ENCODE assay signal across 9 mouse cellular contexts in the genomic region with DNA sequence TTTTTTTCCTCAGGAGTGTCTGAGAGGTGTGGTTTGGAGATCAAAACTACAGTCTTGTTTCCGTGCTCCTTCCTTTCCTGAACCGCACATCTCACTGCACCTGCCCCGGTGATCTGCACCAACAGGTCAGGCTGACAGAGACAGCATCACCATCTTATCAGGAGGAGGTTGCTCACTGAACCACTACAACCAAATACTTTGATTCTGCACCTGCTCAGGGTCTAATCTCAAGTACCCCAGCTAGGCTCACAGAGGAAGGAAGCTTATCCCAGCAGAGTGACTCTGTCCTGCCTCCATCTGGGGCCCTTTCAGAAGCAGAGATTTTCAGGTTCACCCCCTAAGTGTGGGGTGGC. TPM values are rescaled to one million over a fixed set of nuclear protein-coding genes. Genes with fewer than 3 reads are reported as not detected.
DNase-seq lines count a peak whose midpoint lies in the region; ATAC-seq lines count a peak whose summit lies in the region.
"Had no signal": no experiment of that assay in that cellular context is flagged by ENCODE, and none has a peak within 500 bp of the region (broad histone marks: within the 10 kb centered on the region; RNA-seq: fewer than 3 reads in every experiment).

No protein-coding gene starts in this region.

- no peaks in the 10 kb centered on the region for H3K36me3 ChIP-seq in kidney, embryonic 15.5 days
- no peaks in the 10 kb centered on the region for H3K36me3 ChIP-seq in embryonic facial prominence, embryonic 12.5 days
- H3K36me3 ChIP-seq in limb, embryonic 10.5 days = no peaks in the 10 kb centered on the region
- H3K36me3 ChIP-seq in neural tube, embryonic 14.5 days (ENCODE audit: control insufficient read depth, insufficient read depth, low read length) = no peaks in the 10 kb centered on the region
- H3K36me3 ChIP-seq: G1E had no signal

- peak overlapping the region; percentile 88 for H3K4me2 ChIP-seq in kidney, embryonic 15.5 days
- H3K4me2 ChIP-seq in embryonic facial prominence, embryonic 12.5 days (replicated peaks) = peak overlapping the region; percentile 93
- H3K4me2 ChIP-seq in neural tube, embryonic 14.5 days (ENCODE audit: low read depth, low read length) = peak overlapping the region; percentile 96

- H3K9ac ChIP-seq in kidney, embryonic 15.5 days = no peak overlapping the region
- no peak overlapping the region for H3K9ac ChIP-seq in embryonic facial prominence, embryonic 12.5 days
- no peak overlapping the region for H3K9ac ChIP-seq in neural tube, embryonic 14.5 days (replicated peaks; ENCODE audit: low read depth, low read length)

- peaks cover 39% of the 10 kb centered on the region for H3K4me1 ChIP-seq in kidney, embryonic 15.5 days
- H3K4me1 ChIP-seq in embryonic facial prominence, embryonic 12.5 days = peaks cover 5% of the 10 kb centered on the region; the same call in 1 of the 2 replicates
- H3K4me1 ChIP-seq in limb, embryonic 10.5 days = peaks cover 19% of the 10 kb centered on the region
- no peaks in the 10 kb centered on the region for H3K4me1 ChIP-seq in neural tube, embryonic 14.5 days (ENCODE audit: control insufficient read depth, insufficient read depth, low read length)

- peak overlapping the region; percentile 84 for H3K4me3 ChIP-seq in kidney, embryonic 15.5 days (replicated peaks)
- peak overlapping the region; percentile 77; the same call in 1 of the 2 replicates for H3K4me3 ChIP-seq in embryonic facial prominence, embryonic 12.5 days
- peak overlapping the region; percentile 62 for H3K4me3 ChIP-seq in limb, embryonic 10.5 days
- H3K4me3 ChIP-seq in neural tube, embryonic 14.5 days (ENCODE audit: low read depth, low read length) = peak overlapping the region; percentile 67; the same call in 1 of the 2 replicates

- no peaks in the 10 kb centered on the region for H3K9me3 ChIP-seq in kidney, embryonic 15.5 days (replicated peaks)
- no peaks in the 10 kb centered on the region for H3K9me3 ChIP-seq in embryonic facial prominence, embryonic 12.5 days
- no peaks in the 10 kb centered on the region for H3K9me3 ChIP-seq in limb, embryonic 10.5 days (replicated peaks)
- no peaks in the 10 kb centered on the region for H3K9me3 ChIP-seq in neural tube, embryonic 14.5 days (ENCODE audit: control insufficient read depth, low read length)

- H3K27me3 ChIP-seq in kidney, embryonic 15.5 days = no peaks in the 10 kb centered on the region
- H3K27me3 ChIP-seq in embryonic facial prominence, embryonic 12.5 days = peaks cover 3% of the 10 kb centered on the region; the same call in 1 of the 2 replicates
- H3K27me3 ChIP-seq in limb, embryonic 10.5 days (ENCODE audit: low read depth, poor library complexity, severe bottlenecking) = peaks cover 13% of the 10 kb centered on the region
- no peaks in the 10 kb centered on the region for H3K27me3 ChIP-seq in neural tube, embryonic 14.5 days (ENCODE audit: control insufficient read depth, insufficient read depth, low read length)

- DNase-seq in kidney, postnatal 10 days = no peak
- no peak for DNase-seq in limb, embryonic 10.5 days (ENCODE audit: low spot score)
- DNase-seq in natural killer cell, adult 2 months (ENCODE audit: low spot score in 2 of 2) = no peak
- DNase-seq in gastrocnemius, postnatal 4 days (ENCODE audit: low spot score in 2 of 2) = no peak

- no peak for ATAC-seq in kidney, embryonic 15.5 days (replicated peaks; ENCODE audit: low FRiP score)
- ATAC-seq in embryonic facial prominence, embryonic 12.5 days (ENCODE audit: insufficient number of reproducible peaks, insufficient read depth, low FRiP score, low TSS enrichment) = no peak
- ATAC-seq in neural tube, embryonic 14.5 days (ENCODE audit: low read depth) = no peak
- no peak for ATAC-seq in megakaryocyte, adult 5-6 weeks (ENCODE audit: poor library complexity, severe bottlenecking)

- 3% methylated on average over 3 of the region's 3 CpGs for WGBS in kidney, embryonic 15.5 days
- 8% methylated on average over 3 of the region's 3 CpGs for WGBS in embryonic facial prominence, embryonic 12.5 days
- 9% methylated on average over 3 of the region's 3 CpGs for WGBS in limb, embryonic 10.5 days
- 7% methylated on average over 3 of the region's 3 CpGs for whole genome bisulfite sequencing in neural tube, embryonic 14.5 days

- peak overlapping the region; percentile 85; the same call in 1 of the 2 replicates for H3K27ac ChIP-seq in kidney, embryonic 15.5 days
- no peak overlapping the region for H3K27ac ChIP-seq in embryonic facial prominence, embryonic 12.5 days
- no peak overlapping the region for H3K27ac ChIP-seq in limb, embryonic 10.5 days
- no peak overlapping the region for H3K27ac ChIP-seq in neural tube, embryonic 14.5 days (ENCODE audit: low read depth, low read length)

RNA-seq across cellular contexts. Expression of a gene that starts 0.6 kb away (rescaled TPM):
- 18.3 and 19.5 TPM in 2 replicates for polyA plus RNA-seq in kidney, embryonic 15.5 days (2015; fragmentation: Nextera tagmentation; extraction: Ambion mirVana)
- polyA plus RNA-seq in embryonic facial prominence, embryonic 12.5 days (2016; fragmentation: Nextera tagmentation; extraction: Ambion mirVana) = 9.7 and 10.7 TPM in 2 replicates
- 6.1 and 6.7 TPM in 2 replicates for polyA plus RNA-seq in limb, embryonic 10.5 days (2016; fragmentation: Nextera tagmentation; extraction: Ambion mirVana)
- 7.4 and 9.6 TPM in 2 replicates for polyA plus RNA-seq in neural tube, embryonic 14.5 days (2014; fragmentation: Nextera tagmentation; extraction: Ambion mirVana)
- total RNA-seq in megakaryocyte, adult 5-6 weeks (2015) = 5.3 and 5.4 TPM in 2 replicates
- total RNA-seq in megakaryocyte, adult 5-6 weeks (2017) = 6.0 and 7.5 TPM in 2 replicates
- 10 to 100 TPM; 22.2 TPM for total RNA-seq in gastrocnemius, postnatal 4 days (2021)
